Mouse (Mus musculus) embryonic facial prominence, embryonic 11.5 days (tissue): ENCODE results near the gene Atr. TPM values are rescaled to one million over a fixed set of nuclear protein-coding genes. Genes with fewer than 3 reads are reported as not detected.

Experiments
- ATAC-seq: fragments of 200-750 bp; cut with Nextera tagmentation; replicated peaks from 2 replicates; pipeline ENCODE4 v1.8.0; 2017; ENCODE audit warnings: low read depth; ENCODE audit not compliant: insufficient number of reproducible peaks, low FRiP score, low TSS enrichment
- DNase-seq: peaks from one replicate; pipeline ENCODE4 v3.0.0-alpha.2; 2015; ENCODE audit warnings: low spot score
- H3K27ac ChIP-seq: fragments of 300-500 bp; sonication (generic); replicated peaks from 2 replicates; pipeline ENCODE4 v1.5.1; 2014; ENCODE audit warnings: mild to moderate bottlenecking, low read depth, low read length, control low read depth
- H3K27me3 ChIP-seq: fragments of 300-500 bp; sonication (generic); 2 replicates; pipeline ENCODE4 v1.6.1; 2014; ENCODE audit warnings: mild to moderate bottlenecking, low read length, moderate library complexity, mixed read lengths; ENCODE audit not compliant: control insufficient read depth, insufficient read depth
- H3K36me3 ChIP-seq: fragments of 300-500 bp; sonication (generic); replicated peaks from 2 replicates; pipeline ENCODE4 v1.6.1; 2014; ENCODE audit warnings: low read depth, mild to moderate bottlenecking, low read length, moderate library complexity, mixed read lengths; ENCODE audit not compliant: control insufficient read depth, insufficient read depth
- H3K4me1 ChIP-seq: fragments of 300-500 bp; sonication (generic); 2 replicates; pipeline ENCODE4 v1.6.1; 2014; ENCODE audit warnings: low read length, mixed read lengths; ENCODE audit not compliant: control insufficient read depth, insufficient read depth
- H3K4me2 ChIP-seq: fragments of 300-500 bp; sonication (generic); 2 replicates; pipeline ENCODE4 v1.6.1; 2014; ENCODE audit warnings: low read depth, mild to moderate bottlenecking, control low read depth, low read length, moderate library complexity
- H3K4me3 ChIP-seq: fragments of 300-500 bp; sonication (generic); 2 replicates; pipeline ENCODE4 v1.5.1; 2014; ENCODE audit warnings: low read depth, low read length, control low read depth
- H3K9ac ChIP-seq: fragments of 300-500 bp; sonication (generic); replicated peaks from 2 replicates; pipeline ENCODE4 v1.6.1; 2014; ENCODE audit warnings: mild to moderate bottlenecking, control low read depth, low read length
- H3K9me3 ChIP-seq: fragments of 300-500 bp; sonication (generic); replicated peaks from 2 replicates; pipeline ENCODE4 v1.6.1; 2016; ENCODE audit warnings: mild to moderate bottlenecking, low read length, inconsistent platforms, mixed read lengths; ENCODE audit not compliant: control insufficient read depth
- WGBS: fragments of 180-500 bp; shearing (Covaris S2); extraction: QIAGEN DNeasy Blood & Tissue Kit; methylation state at CpG from one replicate; pipeline ENCODE4 v1.1.7; 2014; 5-methylcytosine and 5-hydroxymethylcytosine counted together
- polyA plus RNA-seq: library from polyadenylated mRNA; unstranded; fragments of >200 nt; fragmentation: Nextera tagmentation; extraction: Ambion mirVana; gene quantifications from 2 replicates; pipeline ENCODE4 v1.2.1, GENCODE M21; 2014

Atr gene
- polyA plus RNA-seq, 1 experiment from 2014 or later = 18.9 TPM

DNA sequence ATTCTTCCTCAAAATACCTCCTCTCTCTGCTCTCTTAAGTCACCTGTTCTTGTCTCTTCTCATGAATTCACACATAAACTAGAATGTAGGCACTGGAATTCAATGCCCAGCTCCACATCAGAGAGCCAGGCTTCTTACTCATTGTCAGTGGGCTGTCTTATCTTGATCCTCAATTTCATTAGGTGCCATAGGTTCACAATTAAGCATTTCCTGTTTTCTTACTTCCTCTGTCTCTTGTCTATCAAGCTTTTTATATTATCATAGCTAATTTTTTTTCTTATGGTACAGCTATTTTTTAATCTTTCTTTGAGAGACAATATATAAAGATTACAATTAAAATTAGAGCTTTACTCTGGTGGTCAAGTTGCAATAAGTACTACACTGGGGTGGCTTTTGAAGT is 103.7 kb downstream of the Atr start:
- no peaks in the 10 kb centered on the region for H3K4me1 ChIP-seq
- no peak overlapping the region for H3K4me3 ChIP-seq
- H3K27me3 ChIP-seq = no peaks in the 10 kb centered on the region
- DNase-seq (no peak), ATAC-seq (no peak)
- no peaks in the 10 kb centered on the region for H3K9me3 ChIP-seq
- H3K27ac ChIP-seq = no peak overlapping the region
- no peak overlapping the region for H3K9ac ChIP-seq
- no peaks in the 10 kb centered on the region; the same call in 1 of the 2 replicates for H3K36me3 ChIP-seq
- H3K4me2 ChIP-seq = no peak overlapping the region

DNA sequence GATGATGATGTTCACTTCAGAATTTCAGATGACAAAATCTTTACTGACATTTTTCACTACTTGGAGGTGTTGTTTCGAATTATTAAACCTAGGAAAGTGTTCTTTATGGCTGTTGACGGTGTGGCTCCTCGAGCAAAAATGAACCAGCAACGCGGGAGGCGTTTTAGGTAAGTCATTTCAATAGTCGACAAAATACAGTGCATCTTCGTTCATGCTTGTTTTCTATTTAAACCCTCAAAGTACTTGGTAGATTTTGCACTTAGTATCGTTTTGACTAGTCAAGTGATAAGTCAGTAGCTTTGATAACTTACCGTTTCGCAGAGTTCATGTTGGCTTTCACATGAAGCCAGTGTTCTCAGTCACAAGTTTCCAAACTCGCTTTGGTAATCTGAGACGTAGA is 106.6 kb downstream of the Atr start:
- no peak for DNase-seq
- Histone ChIP-seq H3K4me2 (no peak overlapping the region), H3K9ac (no peak overlapping the region), H3K4me1 (no peaks in the 10 kb centered on the region), H3K27ac (no peak overlapping the region), H3K27me3 (no peaks in the 10 kb centered on the region), H3K36me3 (no peaks in the 10 kb centered on the region; the same call in none of the 2 replicates), H3K9me3 (no peaks in the 10 kb centered on the region), H3K4me3 (no peak overlapping the region)
- 93% methylated on average over 13 of the region's 13 CpGs for WGBS
- no peak for ATAC-seq

DNA sequence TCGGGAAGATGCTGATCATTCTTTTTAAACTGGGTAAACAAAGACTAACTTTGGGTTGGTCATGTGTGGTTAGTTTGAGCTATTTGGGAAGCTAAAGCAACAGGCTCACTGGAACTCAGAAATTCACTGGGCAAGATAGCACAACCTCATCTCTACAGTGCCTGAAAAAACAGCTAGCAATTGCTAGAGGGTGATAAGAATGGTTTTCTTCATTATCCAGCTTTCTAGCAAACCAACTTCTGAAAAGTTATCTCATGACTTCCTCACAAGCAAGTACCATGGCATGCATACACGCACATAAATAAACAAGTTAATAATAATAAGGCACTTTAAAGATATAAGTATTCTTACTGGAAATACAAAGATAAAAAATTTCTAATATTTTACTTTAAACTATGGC is 120.9 kb downstream of the Atr start:
- no peak overlapping the region for H3K4me3 ChIP-seq
- H3K4me2 ChIP-seq = no peak overlapping the region
- DNase-seq (no peak), ATAC-seq (no peak)
- H3K9me3 ChIP-seq = no peaks in the 10 kb centered on the region
- H3K9ac ChIP-seq = no peak overlapping the region
- H3K4me1 ChIP-seq = no peaks in the 10 kb centered on the region
- WGBS = 88% methylated on average over 2 of the region's 2 CpGs
- H3K36me3 ChIP-seq = peaks cover 3% of the 10 kb centered on the region; the same call in 1 of the 2 replicates
- H3K27ac ChIP-seq = no peak overlapping the region
- H3K27me3 ChIP-seq = no peaks in the 10 kb centered on the region

DNA sequence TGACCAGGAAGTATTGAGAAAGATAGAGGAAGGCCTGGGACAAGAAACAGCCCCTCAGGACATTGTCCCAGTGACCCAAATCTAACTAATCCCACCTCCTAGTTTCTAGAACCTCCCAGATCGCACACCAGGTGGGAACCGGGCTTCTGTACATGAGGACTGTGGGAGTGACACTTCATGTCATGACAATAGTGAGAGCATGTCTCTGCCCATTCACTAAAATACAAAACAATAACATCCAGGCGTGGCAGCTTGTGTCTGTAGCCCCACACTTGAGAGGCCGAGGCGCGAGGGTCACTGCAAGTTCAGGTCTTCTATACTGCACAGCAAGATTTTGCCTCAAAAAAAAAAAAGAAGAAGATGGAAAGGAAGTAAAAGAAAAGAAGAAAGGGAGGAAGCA is 122.5 kb downstream of the Atr start:
- Histone ChIP-seq H3K4me1 (no peaks in the 10 kb centered on the region), H3K9me3 (no peaks in the 10 kb centered on the region), H3K4me2 (no peak overlapping the region), H3K27me3 (no peaks in the 10 kb centered on the region), H3K27ac (no peak overlapping the region), H3K9ac (no peak overlapping the region), H3K4me3 (no peak overlapping the region), H3K36me3 (peaks cover 3% of the 10 kb centered on the region)
- DNase-seq (no peak), ATAC-seq (no peak)
- WGBS = 91% methylated on average over 6 of the region's 6 CpGs

DNA sequence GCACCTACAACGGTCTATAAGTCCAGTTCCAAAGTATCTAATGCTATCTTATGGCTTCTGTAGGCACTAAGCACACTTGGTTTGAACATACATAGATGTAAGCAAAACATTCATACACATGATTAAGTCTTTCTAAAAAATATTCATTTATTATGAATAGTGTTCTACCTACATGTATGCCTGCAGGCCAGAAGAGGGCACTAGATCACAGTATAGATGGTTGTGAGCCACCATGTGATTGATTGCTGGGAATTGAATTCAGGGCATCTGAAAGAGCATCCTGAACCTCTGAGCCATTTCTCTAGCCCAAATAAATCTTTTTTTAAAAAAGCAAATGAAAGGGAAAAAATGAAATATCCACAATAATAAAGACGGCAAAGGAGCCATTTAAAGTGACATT is 134.9 kb downstream of the Atr start:
- 95% methylated on average over 2 of the region's 2 CpGs for WGBS
- ATAC-seq (no peak), DNase-seq (no peak)
- H3K4me1 ChIP-seq = no peaks in the 10 kb centered on the region
- no peak overlapping the region for H3K4me2 ChIP-seq
- no peak overlapping the region for H3K9ac ChIP-seq
- no peak overlapping the region for H3K4me3 ChIP-seq
- no peak overlapping the region for H3K27ac ChIP-seq
- H3K27me3 ChIP-seq = no peaks in the 10 kb centered on the region
- no peaks in the 10 kb centered on the region for H3K9me3 ChIP-seq
- peaks cover 7% of the 10 kb centered on the region for H3K36me3 ChIP-seq

Other genes starting within 250 kb of the Atr start
- gene Pcolce2, start 220.0 kb upstream of the Atr start, polyA plus RNA-seq = 4.7 and 6.3 TPM in 2 replicates
- 2.0 TPM in 2 replicates for gene Trpc1, start 107.2 kb upstream of the Atr start, polyA plus RNA-seq
- gene Pls1, start 12.3 kb upstream of the Atr start, polyA plus RNA-seq = 8.6 and 9.7 TPM in 2 replicates
- gene Xrn1, start 97.2 kb downstream of the Atr start, polyA plus RNA-seq = 13.0 and 15.2 TPM in 2 replicates